Mouse (Mus musculus): Measurements from ENCODE around the gene Atrx. TPM values are rescaled to one million over a fixed set of nuclear protein-coding genes. Genes with fewer than 3 reads are reported as not detected.
A peak's percentile ranks its signal among the peaks of the same experiment; 100 is the strongest.

The Atrx gene
- total RNA-seq, 1 experiment from 2014 or later: 390 TPM

- no peak for ATAC-seq (replicated peaks; ENCODE audit: low read depth, poor library complexity, severe bottlenecking)
These were observed 134.3 kb downstream of the Atrx start for GRCm38 (mm10) chrX:105794806-105795403.

- no peak for ATAC-seq (replicated peaks; ENCODE audit: low read depth, poor library complexity, severe bottlenecking)
These were observed 155.9 kb downstream of the Atrx start for GRCm38 (mm10) chrX:105773281-105773680.

DNA sequence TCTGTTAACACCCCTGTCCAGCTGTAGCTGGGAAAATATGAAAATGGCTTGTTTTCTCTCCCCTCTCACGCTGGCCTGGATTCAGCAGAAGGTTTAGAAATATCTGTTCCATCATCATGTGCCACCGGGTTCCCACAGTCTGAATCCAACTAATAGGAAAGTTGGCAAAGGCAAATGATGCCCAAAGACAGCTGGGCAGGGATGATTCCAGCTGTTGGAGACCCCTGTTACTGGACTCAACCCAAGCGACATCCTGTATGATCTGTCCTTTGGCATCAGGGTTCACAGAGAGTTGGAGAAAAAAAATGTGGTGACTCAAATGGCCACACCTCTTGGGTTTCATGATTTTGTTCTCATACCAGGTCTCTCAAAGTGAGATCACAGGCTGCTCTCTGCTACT is 161.3 kb downstream of the Atrx start:
- no peak for ATAC-seq (replicated peaks; ENCODE audit: low read depth, poor library complexity, severe bottlenecking)

- ATAC-seq (replicated peaks; ENCODE audit: low read depth, poor library complexity, severe bottlenecking): no peak
These were observed 161.9 kb downstream of the Atrx start for GRCm38 (mm10) chrX:105767177-105767764.

GRCm38 (mm10) chrX:105766013-105766412 is 163.2 kb downstream of the Atrx start:
- no peak for ATAC-seq (replicated peaks; ENCODE audit: low read depth, poor library complexity, severe bottlenecking)

DNA sequence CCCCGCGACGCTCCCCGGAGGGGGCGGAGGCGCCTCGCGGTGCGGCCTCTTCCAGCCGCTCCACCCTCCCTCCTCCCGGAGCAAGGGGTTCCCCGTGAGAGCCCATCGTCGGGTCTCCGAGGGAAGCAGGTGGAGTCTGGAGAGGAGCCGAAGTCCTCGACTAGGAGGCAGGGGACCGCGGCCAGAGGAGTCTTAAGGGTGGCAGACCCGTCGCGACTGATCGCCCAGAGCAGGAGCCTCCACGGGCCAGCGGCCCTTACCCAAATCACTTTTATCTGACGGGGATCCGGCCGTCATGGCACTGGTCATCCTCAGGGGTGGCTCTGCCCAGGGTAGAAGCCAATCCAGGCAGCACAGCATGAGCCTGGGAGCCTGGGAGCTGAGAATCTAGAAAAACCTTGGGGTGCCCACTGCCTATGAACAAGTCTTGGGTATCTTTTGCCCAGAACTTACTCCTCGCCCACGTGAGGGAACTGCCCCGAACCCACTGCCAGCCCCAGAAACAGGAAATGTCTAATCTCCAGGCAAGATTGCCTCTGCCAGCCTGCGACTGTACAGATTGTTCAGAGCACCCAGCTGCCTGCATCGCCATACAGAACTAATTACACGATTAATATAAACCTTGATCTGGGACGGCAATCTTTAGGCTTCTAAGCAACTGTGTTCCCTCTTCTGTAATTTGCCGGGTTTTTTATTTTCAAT is 164.0 kb downstream of the Atrx start:
- ATAC-seq (replicated peaks; ENCODE audit: low read depth, poor library complexity, severe bottlenecking): peak; percentile 75

GRCm38 (mm10) chrX:105764162-105765004 is 164.8 kb downstream of the Atrx start, which contains the start of gene Fgf16:
Gene Fgf16, plus strand, starts transcription at chrX:105764279.
- ATAC-seq (replicated peaks; ENCODE audit: low read depth, poor library complexity, severe bottlenecking): no peak

DNA sequence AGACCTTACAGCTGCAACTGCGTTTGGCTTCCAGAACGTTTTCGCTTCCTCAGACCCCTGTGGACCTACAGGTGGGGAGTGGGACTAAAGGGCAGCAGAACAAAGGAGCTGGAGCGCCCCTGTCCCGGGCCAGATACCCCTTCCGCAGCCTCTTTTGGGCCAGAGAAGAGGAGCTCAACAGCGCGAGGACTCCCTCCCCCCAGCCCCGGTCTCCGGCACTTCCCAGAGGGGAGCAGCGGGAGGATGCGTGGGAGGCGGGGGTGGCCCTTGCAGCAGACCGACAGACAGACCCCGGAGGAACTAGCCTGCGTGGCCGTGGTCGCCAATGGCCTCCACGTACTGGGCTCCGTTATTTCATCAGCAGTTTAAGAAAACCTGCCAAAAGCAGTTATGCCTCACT is 165.6 kb downstream of the Atrx start:
- peak; percentile 16 for ATAC-seq (replicated peaks; ENCODE audit: low read depth, poor library complexity, severe bottlenecking)

DNA sequence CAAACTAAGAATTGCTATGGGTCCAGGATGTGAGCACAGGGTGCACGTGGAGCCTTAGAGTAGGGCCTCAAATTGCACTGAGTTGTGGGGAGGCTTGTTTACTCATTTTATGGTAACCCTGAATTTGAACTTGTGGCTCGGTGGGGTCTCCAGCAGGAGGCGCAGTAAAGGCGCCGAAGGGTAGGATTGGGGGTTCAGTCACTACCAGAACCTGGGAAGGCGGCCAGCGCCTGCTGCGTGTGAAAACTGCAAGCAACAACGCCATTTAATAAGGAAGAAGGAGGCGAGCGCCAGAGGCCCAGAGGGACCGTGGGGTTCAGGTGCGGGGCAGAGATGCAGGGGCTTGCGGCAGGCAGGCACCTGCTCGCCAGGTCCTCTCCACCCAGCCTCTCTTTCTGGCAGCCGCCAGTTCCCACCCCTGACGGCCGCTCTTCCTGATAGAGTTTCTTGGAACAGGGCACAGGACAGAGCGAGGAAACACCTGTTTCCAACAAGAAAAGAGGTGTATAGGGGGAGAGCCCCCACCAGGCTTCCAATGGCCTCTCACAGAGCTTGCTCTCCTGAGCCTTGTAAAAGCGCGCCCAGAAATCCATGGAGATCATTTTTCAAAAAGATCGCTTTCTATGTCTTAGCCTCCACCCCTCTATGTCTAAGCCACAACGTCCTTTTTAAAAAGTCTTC is 166.2 kb downstream of the Atrx start:
- peak; percentile 40 for ATAC-seq (replicated peaks; ENCODE audit: low read depth, poor library complexity, severe bottlenecking)

Other genes with a start within 250 kb of the Atrx start
- not detected in 2 replicates for gene Fgf16, start 165.1 kb downstream of the Atrx start, total RNA-seq (2017)
- gene Magt1, start 82.5 kb upstream of the Atrx start, total RNA-seq (2017): 77.3 and 80.5 TPM in 2 replicates
- 338 and 402 TPM in 2 replicates for gene Cox7b, start 86.3 kb upstream of the Atrx start, total RNA-seq (2017)
- 8.0 and 9.1 TPM in 2 replicates for gene Atp7a, start 97.9 kb upstream of the Atrx start, total RNA-seq (2017)
- gene Tlr13, start 213.8 kb upstream of the Atrx start, total RNA-seq (2017): 0.05 and 0.97 TPM in 2 replicates

Measured in common myeloid progenitor, adult 5-6 weeks (primary cell).